Mouse (Mus musculus) liver, adult 2 months (tissue): ENCODE results near the gene Igsf10. TPM values are rescaled to one million over a fixed set of nuclear protein-coding genes. Genes with fewer than 3 reads are reported as not detected.
A peak's percentile ranks its signal among the peaks of the same experiment; 100 is the strongest.

Source experiments
- DNase-seq: peaks from one replicate; pipeline ENCODE4 v3.0.0-alpha.2; 2011; ENCODE audit warnings: low read depth, low spot score; ENCODE audit errors: extremely low read depth
- H3K27ac ChIP-seq: fragments of 200-500 bp; replicated peaks from 2 replicates; pipeline ENCODE4 v1.5.1; 2012; ENCODE audit warnings: low read depth, mild to moderate bottlenecking, control low read depth, inconsistent platforms, low read length; ENCODE audit not compliant: insufficient read depth
- H3K27me3 ChIP-seq: fragments of 200-500 bp; 2 replicates; pipeline ENCODE4 v1.6.1; 2012; ENCODE audit warnings: mild to moderate bottlenecking, moderate library complexity, low read length, inconsistent platforms; ENCODE audit not compliant: control insufficient read depth, insufficient read depth
- H3K36me3 ChIP-seq: fragments of 200-500 bp; 2 replicates; pipeline ENCODE4 v1.6.1; 2012; ENCODE audit warnings: low read length, inconsistent platforms; ENCODE audit not compliant: control insufficient read depth, insufficient read depth
- H3K4me1 ChIP-seq: fragments of 200-500 bp; 2 replicates; pipeline ENCODE4 v1.6.1; 2011; ENCODE audit warnings: low read length; ENCODE audit not compliant: control insufficient read depth, insufficient read depth
- H3K4me3 ChIP-seq: fragments of 200-500 bp; 2 replicates; pipeline ENCODE4 v1.5.1; 2011; ENCODE audit warnings: low read depth, mild to moderate bottlenecking, control low read depth, low read length, moderate library complexity; ENCODE audit not compliant: insufficient read depth
- H3K79me2 ChIP-seq: fragments of 200-500 bp; 2 replicates; pipeline ENCODE4 v1.6.1; 2012; ENCODE audit warnings: inconsistent platforms, mild to moderate bottlenecking, low read length, moderate library complexity; ENCODE audit not compliant: control insufficient read depth, insufficient read depth
- H3K9ac ChIP-seq: fragments of 200-500 bp; 2 replicates; pipeline ENCODE4 v1.6.1; 2012; ENCODE audit warnings: low read depth, mild to moderate bottlenecking, control low read depth, inconsistent platforms, low read length
- CTCF ChIP-seq: fragments of 200-500 bp; IDR thresholded peaks from 2 replicates; pipeline ENCODE4 v1.5.1; 2011; ENCODE audit warnings: low read depth, low read length, control low read depth
- POLR2A ChIP-seq: fragments of 200-500 bp; IDR thresholded peaks from 2 replicates; pipeline ENCODE4 v1.6.1; 2011; ENCODE audit warnings: low read length, control low read depth; ENCODE audit not compliant: insufficient read depth; ENCODE audit errors: extremely low read depth
- WGBS: fragments of 180-500 bp; shearing (Covaris S2); methylation state at CpG from one replicate; pipeline ENCODE4 v1.1.7; 2018; 5-methylcytosine and 5-hydroxymethylcytosine counted together
- polyA plus RNA-seq: library from polyadenylated mRNA; depleted of rRNA; stranded (reverse); fragments of >200 nt; gene quantifications from 2 replicates; pipeline ENCODE4 v1.2.3, GENCODE M21; 2012
- total RNA-seq: library from RNA; depleted of rRNA; stranded (reverse); fragments of >200 nt; gene quantifications from 2 replicates; pipeline ENCODE4 v1.2.3, GENCODE M21; 2014

Igsf10 gene
- total and polyA plus RNA-seq, 2 experiments = 0.23 to 0.65 TPM

DNA sequence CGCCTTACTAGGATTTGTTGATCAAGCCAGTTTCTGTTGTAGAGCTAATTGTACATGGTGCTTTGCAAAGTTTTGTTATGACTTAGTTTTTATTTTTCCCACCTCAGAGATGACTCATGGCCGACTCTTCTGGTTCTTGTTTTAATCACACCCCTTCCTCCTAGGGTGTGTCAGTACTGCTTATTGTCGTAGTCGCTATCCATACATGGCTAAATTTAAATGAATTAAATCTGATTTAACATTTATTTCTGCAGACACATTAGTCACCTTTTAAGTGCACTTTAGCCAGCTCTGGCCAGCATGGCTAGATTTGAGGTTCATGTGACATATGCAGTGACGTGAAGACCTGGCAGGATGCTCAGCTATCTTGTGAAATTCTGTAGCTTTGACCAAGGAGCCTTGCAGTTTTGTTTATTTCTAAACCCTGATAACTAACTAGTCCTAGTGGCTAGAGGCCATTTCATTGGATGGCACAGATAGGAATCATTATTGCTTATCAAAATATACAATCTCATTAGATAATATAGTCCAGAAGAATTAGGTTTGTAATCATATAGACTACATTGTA is 47.5 kb downstream of the Igsf10 start:
- no peak for TF ChIP-seq POLR2A
- TF ChIP-seq CTCF = no peak
- no peak overlapping the region for H3K4me3 ChIP-seq
- H3K27me3 ChIP-seq = no peaks in the 10 kb centered on the region
- no peaks in the 10 kb centered on the region for H3K36me3 ChIP-seq
- DNase-seq = no peak
- WGBS = 92% methylated on average over 5 of the region's 5 CpGs
- no peak overlapping the region for H3K27ac ChIP-seq
- no peaks in the 10 kb centered on the region for H3K79me2 ChIP-seq
- no peaks in the 10 kb centered on the region for H3K4me1 ChIP-seq
- no peak overlapping the region for H3K9ac ChIP-seq

DNA sequence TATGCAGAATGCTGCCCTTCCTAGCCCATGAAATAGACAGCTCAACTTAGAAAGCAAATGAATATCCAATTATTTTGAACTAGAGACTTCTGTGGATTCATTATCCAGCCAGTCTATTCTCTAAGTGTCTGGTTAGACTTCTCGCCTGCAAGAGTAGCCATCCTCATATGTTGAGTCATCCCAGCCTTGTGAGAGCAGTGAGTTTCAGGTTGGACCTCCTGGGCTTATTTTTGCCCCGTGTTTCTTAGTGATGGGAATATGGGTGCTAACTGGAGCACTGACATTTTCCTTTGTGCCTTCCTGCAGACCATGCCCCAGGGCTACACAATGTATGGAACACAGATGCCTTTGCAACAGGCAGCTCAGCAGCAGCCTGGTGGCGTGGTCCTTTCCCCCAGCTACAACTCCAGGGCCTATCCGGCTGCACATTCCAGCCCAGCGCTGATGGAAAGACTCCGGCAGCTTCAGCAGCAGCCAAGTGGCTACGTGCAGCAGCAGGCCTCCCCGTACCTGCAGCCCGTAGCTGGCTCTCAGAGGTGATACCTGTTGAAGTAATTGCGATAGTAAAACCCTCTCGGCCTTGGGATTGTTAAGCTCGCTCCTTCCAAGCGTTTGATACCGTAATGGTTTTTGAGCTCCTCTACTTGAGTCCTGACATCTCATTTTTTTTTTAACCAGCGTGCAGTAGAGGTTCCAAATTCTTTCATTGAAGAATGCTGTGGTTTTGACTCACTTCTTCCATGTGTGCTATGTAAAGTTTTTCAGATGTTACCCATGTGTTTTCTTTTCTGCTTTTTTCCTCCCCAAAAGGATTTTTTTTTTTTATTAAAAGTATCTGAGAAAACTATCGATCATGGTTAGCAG is 48.3 kb downstream of the Igsf10 start:
- 94% methylated on average over 16 of the region's 16 CpGs for WGBS
- no peaks in the 10 kb centered on the region for H3K4me1 ChIP-seq
- no peaks in the 10 kb centered on the region for H3K79me2 ChIP-seq
- DNase-seq = no peak
- no peak for TF ChIP-seq CTCF
- TF ChIP-seq POLR2A = no peak
- H3K27ac ChIP-seq = no peak overlapping the region
- H3K4me3 ChIP-seq = no peak overlapping the region
- no peaks in the 10 kb centered on the region for H3K27me3 ChIP-seq
- no peak overlapping the region for H3K9ac ChIP-seq
- no peaks in the 10 kb centered on the region for H3K36me3 ChIP-seq

DNA sequence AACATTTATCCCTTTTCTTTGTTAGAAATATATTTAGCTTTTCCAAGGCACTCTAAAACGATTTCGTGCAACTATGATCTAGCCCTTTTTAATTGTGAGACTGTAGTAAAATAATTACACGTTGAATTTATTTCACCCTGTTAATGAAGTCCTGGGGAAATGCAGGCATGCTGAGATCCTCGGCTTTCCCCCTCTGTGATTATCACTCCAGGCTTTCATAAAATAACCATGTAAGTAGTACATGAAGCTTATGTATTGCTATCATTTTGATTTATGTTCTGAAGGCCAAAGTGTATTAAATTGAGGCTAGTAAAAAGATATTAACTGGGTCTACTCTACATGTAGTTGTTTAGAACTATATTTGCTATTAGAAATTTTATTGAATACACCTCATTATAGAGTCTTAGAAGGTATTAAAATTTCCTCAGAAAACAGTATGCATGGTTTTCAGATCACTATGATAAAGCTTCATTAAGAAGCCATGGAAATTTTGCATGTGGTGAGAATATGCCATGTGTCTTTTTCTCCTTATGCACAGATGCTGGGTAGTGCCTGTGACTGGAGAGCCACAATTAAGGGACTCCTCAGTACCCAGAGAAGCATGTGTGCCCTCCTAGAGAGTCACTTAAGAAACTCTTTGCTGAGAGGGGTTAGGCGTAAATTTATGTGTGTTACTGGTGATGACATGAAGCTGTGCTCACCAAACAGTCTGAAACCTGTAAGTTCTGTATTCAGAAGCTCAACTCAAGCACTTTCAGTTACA is 50.6 kb downstream of the Igsf10 start:
- Histone ChIP-seq H3K79me2 (no peaks in the 10 kb centered on the region), H3K9ac (no peak overlapping the region), H3K4me1 (no peaks in the 10 kb centered on the region), H3K36me3 (no peaks in the 10 kb centered on the region), H3K4me3 (no peak overlapping the region), H3K27me3 (no peaks in the 10 kb centered on the region), H3K27ac (no peak overlapping the region)
- no peak for DNase-seq
- TF ChIP-seq CTCF = no peak
- no peak for TF ChIP-seq POLR2A
- WGBS = 92% methylated on average over 5 of the region's 5 CpGs

DNA sequence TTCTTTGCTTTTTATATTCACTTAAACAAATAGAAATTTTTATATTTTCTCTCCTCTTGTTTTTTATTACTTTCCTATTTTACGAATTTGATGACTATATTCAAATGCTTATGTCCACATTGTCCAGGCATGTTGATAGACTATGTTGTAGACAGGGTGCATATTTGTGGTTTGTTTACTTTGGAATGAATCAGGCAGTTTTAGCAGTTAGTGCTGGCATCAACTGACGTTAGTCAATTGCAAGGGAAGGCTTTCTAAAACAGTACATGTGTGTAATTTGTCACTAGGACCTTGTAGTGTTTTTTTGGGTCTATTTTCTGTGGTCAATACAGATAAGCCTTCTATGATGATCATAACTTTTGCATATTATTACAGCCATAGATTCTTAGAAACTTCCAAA is 53.6 kb downstream of the Igsf10 start:
- TF ChIP-seq CTCF (no peak), POLR2A (no peak)
- H3K27ac ChIP-seq = no peak overlapping the region
- H3K36me3 ChIP-seq = no peaks in the 10 kb centered on the region
- no peaks in the 10 kb centered on the region for H3K4me1 ChIP-seq
- WGBS = 17% methylated on average over 2 of the region's 2 CpGs
- no peak overlapping the region for H3K9ac ChIP-seq
- H3K4me3 ChIP-seq = no peak overlapping the region
- H3K27me3 ChIP-seq = no peaks in the 10 kb centered on the region
- DNase-seq = peak; percentile 19
- H3K79me2 ChIP-seq = no peaks in the 10 kb centered on the region

DNA sequence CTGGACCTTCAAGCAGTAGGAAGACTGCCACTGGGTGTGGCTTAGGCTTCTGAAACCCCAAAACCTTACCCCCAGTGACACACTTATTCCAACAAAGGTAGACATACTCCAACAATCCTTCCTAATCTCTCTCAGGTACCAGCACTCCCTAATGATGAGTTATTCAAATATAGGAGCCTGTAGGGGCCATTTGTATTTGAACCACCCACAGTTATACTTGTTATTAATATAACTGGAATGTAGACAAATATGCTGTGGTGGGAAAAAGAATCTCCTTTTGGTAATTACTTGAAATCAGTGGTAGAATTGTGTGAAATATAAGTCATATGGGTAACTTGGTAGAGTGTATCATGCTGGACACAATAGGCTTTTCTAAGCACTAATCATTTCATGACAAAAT is 65.6 kb downstream of the Igsf10 start:
- Histone ChIP-seq H3K36me3 (no peaks in the 10 kb centered on the region), H3K4me1 (no peaks in the 10 kb centered on the region), H3K4me3 (no peak overlapping the region), H3K9ac (no peak overlapping the region), H3K27me3 (no peaks in the 10 kb centered on the region), H3K27ac (no peak overlapping the region), H3K79me2 (no peaks in the 10 kb centered on the region)
- no peak for DNase-seq
- TF ChIP-seq CTCF (no peak), POLR2A (no peak)
